Mouse (Mus musculus) heart, adult 2 months (tissue): ENCODE data around the gene Acer3.

ENCODE experiments used
- CTCF ChIP-seq: fragments of 200-600 bp; IDR thresholded peaks from 2 replicates; pipeline ENCODE4 v1.8.1; 2022; ENCODE audit warnings: antibody characterized with exemption, mild to moderate bottlenecking, moderate library complexity
- POLR2A ChIP-seq: fragments of 200-500 bp; IDR thresholded peaks from 2 replicates; pipeline ENCODE4 v1.6.1; 2011; ENCODE audit warnings: mild to moderate bottlenecking, low read depth, low read length, control low read depth; ENCODE audit not compliant: insufficient read depth

DNA sequence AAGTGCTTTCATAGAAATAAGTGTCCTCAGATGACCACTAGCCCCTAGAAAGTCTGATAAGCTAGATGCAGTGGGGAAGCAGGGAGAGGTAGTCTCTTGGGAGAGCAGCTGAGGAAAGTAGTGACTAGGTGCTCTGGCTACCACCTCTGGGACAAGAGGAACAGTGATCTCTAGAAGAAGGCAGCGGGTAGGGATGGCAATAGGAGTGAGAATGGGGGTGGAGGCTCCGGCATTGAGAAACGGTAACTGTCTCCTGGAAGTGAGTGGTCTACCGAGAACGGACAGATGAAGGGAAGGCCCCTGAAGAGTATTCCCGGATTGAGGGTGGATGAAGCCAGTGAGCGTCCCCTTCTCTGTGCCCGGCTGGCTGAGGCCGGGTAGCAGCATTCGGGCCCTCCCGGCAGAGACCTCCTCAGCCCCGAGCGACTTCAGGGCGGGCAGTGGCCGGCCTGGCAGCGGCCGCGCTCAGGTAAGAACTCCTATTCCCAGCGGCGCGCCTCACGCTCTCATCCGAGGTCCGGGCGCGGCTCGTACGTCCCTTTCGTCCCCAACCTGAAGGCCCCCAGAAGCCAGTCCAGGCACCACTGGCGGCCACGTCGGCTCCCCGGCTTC lies 12.3 kb downstream of the Acer3 start:
- no peak for TF ChIP-seq CTCF
- TF ChIP-seq POLR2A, result no peak
